Mouse (Mus musculus) small intestine, adult 2 months (tissue): Measurements from ENCODE around the gene Kdsr.

Source experiments
- CTCF ChIP-seq: fragments of 200-500 bp; IDR thresholded peaks from 2 replicates; pipeline ENCODE4 v1.5.1; 2012; ENCODE audit warnings: low read depth, mild to moderate bottlenecking, control low read depth, inconsistent platforms, low read length, moderate library complexity, mixed read lengths; ENCODE audit not compliant: insufficient replicate concordance, insufficient read length; ENCODE audit errors: extremely low read depth
- POLR2A ChIP-seq: fragments of 200-500 bp; IDR thresholded peaks from 2 replicates; pipeline ENCODE4 v1.6.1; 2012; ENCODE audit warnings: low read depth, mild to moderate bottlenecking, control low read depth, inconsistent platforms, low read length, moderate library complexity

DNA sequence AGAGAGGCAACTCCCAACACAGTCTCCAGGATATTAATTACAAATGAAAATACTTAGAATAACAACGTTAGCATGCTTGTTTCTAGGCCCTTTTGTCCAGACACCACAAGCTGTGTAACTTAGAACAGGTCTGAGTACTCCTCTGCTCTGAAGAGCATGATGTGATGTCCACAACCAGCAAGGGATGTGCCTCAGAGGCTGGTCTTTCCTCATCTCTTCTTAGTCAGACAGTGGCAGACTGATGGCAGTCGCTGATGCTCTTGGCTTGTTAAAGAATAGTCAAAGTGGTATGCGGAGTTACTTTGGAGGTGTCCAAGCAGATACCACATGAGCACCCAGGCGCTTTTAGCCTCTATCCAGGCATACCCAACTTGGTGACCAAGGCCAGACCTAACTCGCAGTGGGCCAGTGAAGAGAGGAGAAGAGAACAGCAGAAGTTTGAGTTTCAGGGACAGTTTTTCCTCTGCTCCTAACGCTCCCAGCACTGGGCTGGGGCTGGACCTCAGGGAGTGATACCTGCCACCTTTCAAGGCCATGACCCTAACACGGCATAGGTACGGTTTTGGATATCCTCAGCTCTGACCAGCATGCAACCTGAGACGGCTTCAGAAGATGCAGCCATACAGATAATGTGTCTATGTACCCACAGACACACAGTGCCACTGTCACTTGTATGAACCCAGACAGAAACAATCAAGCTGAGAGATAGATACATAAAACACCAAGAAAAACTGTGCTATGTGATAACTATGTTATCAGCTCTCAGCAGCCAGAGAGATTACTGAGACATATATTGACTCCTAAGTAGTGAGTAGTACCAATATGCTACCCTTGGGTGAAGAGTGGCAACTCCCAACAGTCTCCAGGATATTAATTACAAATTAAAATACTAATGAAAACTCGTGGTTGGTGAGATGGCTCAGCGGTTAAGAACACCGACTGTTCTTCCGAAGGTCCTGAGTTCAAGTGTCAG is 44.1 kb downstream of the Kdsr start:
- TF ChIP-seq CTCF (no peak), POLR2A (no peak)
